Mouse (Mus musculus) bone marrow, adult 2 months (tissue): Measurements from ENCODE around the gene Gtpbp3.

Experiments used
- CTCF ChIP-seq: fragments of 200-500 bp; IDR thresholded peaks from 2 replicates; pipeline ENCODE4 v1.5.1; 2011; ENCODE audit warnings: low read length, control low read depth; ENCODE audit not compliant: control insufficient read depth, insufficient read depth
- POLR2A ChIP-seq: fragments of 200-500 bp; IDR thresholded peaks from 2 replicates; pipeline ENCODE4 v1.6.1; 2011; ENCODE audit warnings: low read depth, mild to moderate bottlenecking, control low read depth, low read length, borderline replicate concordance; ENCODE audit not compliant: control insufficient read depth

DNA sequence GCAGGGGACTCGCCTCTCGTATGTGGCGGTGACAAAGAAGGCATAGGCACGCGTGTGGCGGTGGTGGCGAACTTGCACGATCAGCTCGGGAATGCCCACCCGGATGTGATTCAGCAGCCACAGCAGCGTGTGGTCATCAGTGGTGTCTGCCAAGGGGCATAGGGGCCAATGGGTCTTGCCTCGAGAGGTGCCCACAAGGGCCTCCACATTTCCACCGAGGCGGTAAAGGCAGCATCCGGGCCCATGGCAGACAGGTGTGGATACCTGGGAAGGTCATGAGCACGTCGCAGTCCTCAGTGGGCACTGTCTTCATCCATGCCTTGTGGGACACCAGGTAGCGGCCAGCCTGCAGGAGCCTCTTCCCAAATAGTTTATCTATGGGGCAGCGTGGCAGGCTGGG lies 3.2 kb upstream of the Gtpbp3 start:
- TF ChIP-seq POLR2A (no peak), CTCF (no peak)
